ENCODE assay signal across 8 mouse cellular contexts in genomic region chr13:92610311-92611221, GRCm38 (mm10). TPM values are rescaled to one million over a fixed set of nuclear protein-coding genes. Genes with fewer than 3 reads are reported as not detected.
DNase-seq lines count a peak whose midpoint lies in the region; ATAC-seq and TF ChIP-seq lines count a peak whose summit lies in the region.

TSS of gene Serinc5 (plus strand) at chr13:92611091.

- H3K27ac ChIP-seq in hindbrain, embryonic 11.5 days (ENCODE audit: low read depth, low read length) = peak within 1 kb of the TSS; percentile 54
- peak within 1 kb of the TSS; percentile 97 for H3K27ac ChIP-seq in lung, postnatal 0 days (ENCODE audit: low read length)

- POLR2A ChIA-PET in Patski (lab: Charles Lee) = interaction anchor here (0.6 to 1.5 kb wide), 3 partner anchors 30 to 127 kb away, joined by 3 to 4 read pairs (median 3); no protein-coding TSS in a partner anchor

- H3K4me2 ChIP-seq in hindbrain, embryonic 11.5 days (replicated peaks; ENCODE audit: low read depth, low read length) = peak within 1 kb of the TSS; percentile 85
- H3K4me2 ChIP-seq in lung, postnatal 0 days (replicated peaks; ENCODE audit: low read depth, low read length) = peak within 1 kb of the TSS; percentile 96

- no peaks in the 10 kb centered on the region for H3K9me3 ChIP-seq in hindbrain, embryonic 11.5 days (ENCODE audit: control insufficient read depth, low read length)
- H3K9me3 ChIP-seq in lung, postnatal 0 days (ENCODE audit: low read length) = no peaks in the 10 kb centered on the region

- H3K4me1 ChIP-seq in hindbrain, embryonic 11.5 days (replicated peaks; ENCODE audit: control insufficient read depth, insufficient read depth, low read length) = no peaks in the 10 kb centered on the region
- H3K4me1 ChIP-seq in lung, postnatal 0 days (ENCODE audit: insufficient read depth, low read depth, low read length) = peaks cover 12% of the 10 kb centered on the region; the same call in 1 of the 2 replicates

- peak within 1 kb of the TSS; percentile 71 for H3K4me3 ChIP-seq in hindbrain, embryonic 11.5 days (ENCODE audit: low read depth, low read length)
- H3K4me3 ChIP-seq in lung, postnatal 0 days (ENCODE audit: low read depth, low read length) = peak within 1 kb of the TSS; percentile 85

- peak; percentile 89 for ATAC-seq in Patski
- ATAC-seq in hindbrain, embryonic 11.5 days (ENCODE audit: low FRiP score) = peak; percentile 100
- ATAC-seq in lung, postnatal 0 days = peak; percentile 96

- peak within 1 kb of the TSS; percentile 78 for H3K9ac ChIP-seq in hindbrain, embryonic 11.5 days (ENCODE audit: low read depth, low read length)
- peak within 1 kb of the TSS; percentile 77 for H3K9ac ChIP-seq in lung, postnatal 0 days (replicated peaks; ENCODE audit: low read depth)

- DNase-seq in Patski (ENCODE audit: low read depth, low spot score) = peak; percentile 54
- DNase-seq in cerebellum, postnatal 10 days = peak; percentile 99
- peak; percentile 94 to 98 for DNase-seq in frontal cortex, postnatal 10 days (ENCODE audit: low spot score in 2 of 2)
- DNase-seq in hindbrain, embryonic 11.5 days (ENCODE audit: low spot score) = peak; percentile 98
- peak; percentile 98 to 99 for DNase-seq in layer of hippocampus, postnatal 10 days (ENCODE audit: low spot score in 2 of 2)
- DNase-seq in lung, postnatal 0 days (ENCODE audit: low spot score) = peak; percentile 98
- DNase-seq in ovary, postnatal 10 days (ENCODE audit: low spot score) = peak; percentile 97
- peak; percentile 96 for DNase-seq in thymus, postnatal 0 days (ENCODE audit: low spot score)

- under 1% methylated on average over 55 of the region's 55 CpGs for WGBS in hindbrain, embryonic 11.5 days
- whole genome bisulfite sequencing in lung, postnatal 0 days = 2% methylated on average over 55 of the region's 55 CpGs

- CTCF ChIA-PET in Patski (lab: Charles Lee) = interaction anchor here (1.1 to 1.2 kb wide), 2 partner anchors 30 kb away, joined by 3 to 4 read pairs; no protein-coding TSS in a partner anchor

- TF ChIP-seq CTCF in Patski (IDR thresholded peaks at IDR 0.05) = no peak
- TF ChIP-seq CTCF in lung, postnatal 0 days (IDR thresholded peaks at IDR 0.05) = no peak; the same call in 1 of the 2 replicates

- no peaks in the 10 kb centered on the region for H3K36me3 ChIP-seq in hindbrain, embryonic 11.5 days (ENCODE audit: control insufficient read depth, insufficient read depth, low read length)
- H3K36me3 ChIP-seq in lung, postnatal 0 days (ENCODE audit: insufficient read depth, low read length) = no peaks in the 10 kb centered on the region

- in situ Hi-C loops in Patski (cut with MboI; ENCODE audit: low pct_unique_long_range_greater_than_20kb) = no loop called here

- no peak for TF ChIP-seq EP300 in lung, postnatal 0 days (IDR thresholded peaks at IDR 0.05)

- no peaks in the 10 kb centered on the region for H3K27me3 ChIP-seq in Patski
- peaks cover 2% of the 10 kb centered on the region; the same call in 1 of the 2 replicates for H3K27me3 ChIP-seq in hindbrain, embryonic 11.5 days (ENCODE audit: control insufficient read depth, insufficient read depth, low read length)
- no peaks in the 10 kb centered on the region for H3K27me3 ChIP-seq in lung, postnatal 0 days (replicated peaks; ENCODE audit: insufficient read depth, low read length)

RNA-seq across cellular contexts. Expression of gene Serinc5, which starts in this region (rescaled TPM):
- 13.8 TPM for polyA plus RNA-seq in Patski (2021)
- polyA plus RNA-seq in hindbrain, embryonic 11.5 days (2014; fragmentation: Nextera tagmentation; extraction: Ambion mirVana) = 10.4 and 13.8 TPM in 2 replicates
- 10 to 100 TPM; 62.1 to 63.3 TPM for total RNA-seq in layer of hippocampus, postnatal 10 days (2021)
- polyA plus RNA-seq in lung, postnatal 0 days (2015; fragmentation: Nextera tagmentation; extraction: Ambion mirVana) = 21.4 and 22.0 TPM in 2 replicates
- polyA plus RNA-seq in thymus, postnatal 0 days (2015; fragmentation: Nextera tagmentation; extraction: Ambion mirVana) = 27.0 and 32.2 TPM in 2 replicates

Comparison
In these comparisons a context has a peak if more than half of its experiments do, and no peak if none do; other contexts are left out.
1. Peak in every context shown above with its lines: DNase-seq, ATAC-seq, H3K4me3 ChIP-seq and H3K27ac ChIP-seq.